Mouse (Mus musculus): ENCODE data around the gene Adam4. TPM values are rescaled to one million over a fixed set of nuclear protein-coding genes. Genes with fewer than 3 reads are reported as not detected.

Adam4 gene
- total and polyA plus RNA-seq, 3 experiments, result 0.30 to 0.35 (median 0.34) TPM

DNA sequence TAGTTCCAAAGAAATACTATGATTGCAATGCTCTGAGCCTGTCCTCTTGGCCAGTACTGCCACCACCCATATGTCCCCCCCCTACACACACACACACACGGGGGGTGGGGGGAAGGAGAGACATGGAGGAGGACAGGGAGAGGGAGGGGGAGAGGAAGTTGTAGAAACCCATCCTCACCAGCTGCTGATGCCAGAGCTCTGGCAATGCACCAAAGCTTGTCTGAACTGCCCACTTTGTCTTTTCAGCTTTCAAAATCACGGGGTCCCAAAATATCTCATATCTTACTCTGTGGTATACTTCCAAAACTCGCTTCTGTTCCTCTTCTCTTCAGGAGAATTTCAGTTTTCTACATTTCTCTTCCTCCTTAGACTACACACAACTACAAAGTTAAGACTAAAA, 8.5 kb downstream of the Adam4 start:
- Histone ChIP-seq H3K9me3 (replicated peaks; ENCODE audit: low read length) (no peaks in the 10 kb centered on the region), H3K4me3 (replicated peaks in 1 of 3; ENCODE audit: low read depth in 2 of 3, low read length in 2 of 3, poor library complexity in 1 of 3) (no peak overlapping the region), H3K4me2 (ENCODE audit: insufficient read depth, low read depth, poor library complexity, severe bottlenecking) (no peak overlapping the region), H3K27me3 (replicated peaks) (no peaks in the 10 kb centered on the region), H3K9ac (ENCODE audit: insufficient read depth, low read depth) (no peak overlapping the region), H3K27ac (ENCODE audit: insufficient read depth, low read depth) (no peak overlapping the region), H3K36me3 (replicated peaks in 1 of 2; ENCODE audit: control insufficient read depth in 1 of 2, insufficient read depth in 1 of 2, low read length in 1 of 2) (peaks cover 0 to 2% of the 10 kb centered on the region in 2 experiments), H3K79me2 (replicated peaks; ENCODE audit: control insufficient read depth, extremely low read depth, insufficient read depth, poor library complexity, severe bottlenecking) (no peaks in the 10 kb centered on the region), H3K4me1 (ENCODE audit: control insufficient read depth in 1 of 2, insufficient read depth in 2 of 2) (no peaks in the 10 kb centered on the region)
- in situ Hi-C loops (cut with MboI; ENCODE audit: low pct_ligation_motif_present, low pct_unique_long_range_greater_than_20kb, low sequenced_read_pairs) (loop anchor here (25.0 kb wide), 1 partner anchor 426 kb away; no protein-coding TSS in a partner anchor), dilution Hi-C loops (cut with MboI; ENCODE audit: extremely low pct_ligation_motif_present, extremely low pct_unique_long_range_greater_than_20kb, low sequenced_read_pairs) (no loop called here)
- no peak for DNase-seq (ENCODE audit: extremely low read depth)
- no peak for TF ChIP-seq POLR2AphosphoS2 (IDR thresholded peaks at IDR 0.05; ENCODE audit: low read depth, low read length)
- TF ChIP-seq HCFC1 (IDR thresholded peaks at IDR 0.05; ENCODE audit: low read depth, low read length), result no peak
- no peak for TF ChIP-seq ZKSCAN1 (IDR thresholded peaks at IDR 0.05; ENCODE audit: borderline replicate concordance, low read depth, low read length)
- TF ChIP-seq BHLHE40 (IDR thresholded peaks at IDR 0.05; ENCODE audit: low read depth, low read length), result no peak
- no peak for TF ChIP-seq SIN3A (IDR thresholded peaks at IDR 0.05; ENCODE audit: low read length)
- TF ChIP-seq KAT2A (IDR thresholded peaks at IDR 0.05; ENCODE audit: insufficient replicate concordance, low read length), result no peak
- no peak for TF ChIP-seq ZMIZ1 (IDR thresholded peaks at IDR 0.05; ENCODE audit: low read depth, low read length)
- no peak for TF ChIP-seq IRF4 (IDR thresholded peaks at IDR 0.05; ENCODE audit: low read depth, low read length)
- TF ChIP-seq MAFK (IDR thresholded peaks at IDR 0.05; ENCODE audit: insufficient replicate concordance, low read length), result no peak
- TF ChIP-seq CTCF (conservative IDR thresholded peaks at IDR 0.05 in 1 of 2, IDR thresholded peaks at IDR 0.05 in 1 of 2; ENCODE audit: low read depth in 2 of 2, low read length in 2 of 2), result no peak
- TF ChIP-seq USF2 (conservative IDR thresholded peaks at IDR 0.05; ENCODE audit: low read depth, low read length), result no peak
- no peak for TF ChIP-seq GABPA (IDR thresholded peaks at IDR 0.05; ENCODE audit: insufficient replicate concordance, low read depth, low read length)
- no peak for TF ChIP-seq E2F4 (IDR thresholded peaks at IDR 0.05; ENCODE audit: insufficient replicate concordance, low read depth, low read length)
- TF ChIP-seq MAX (IDR thresholded peaks at IDR 0.05; ENCODE audit: low read length), result no peak
- TF ChIP-seq ELF1 (IDR thresholded peaks at IDR 0.05; ENCODE audit: low read depth, low read length), result no peak
- TF ChIP-seq TBP (conservative IDR thresholded peaks at IDR 0.05; ENCODE audit: low read depth, low read length), result no peak
- TF ChIP-seq CHD1 (IDR thresholded peaks at IDR 0.05; ENCODE audit: low read depth, low read length), result no peak
- TF ChIP-seq ETS1 (conservative IDR thresholded peaks at IDR 0.05; ENCODE audit: low read depth, low read length), result no peak

DNA sequence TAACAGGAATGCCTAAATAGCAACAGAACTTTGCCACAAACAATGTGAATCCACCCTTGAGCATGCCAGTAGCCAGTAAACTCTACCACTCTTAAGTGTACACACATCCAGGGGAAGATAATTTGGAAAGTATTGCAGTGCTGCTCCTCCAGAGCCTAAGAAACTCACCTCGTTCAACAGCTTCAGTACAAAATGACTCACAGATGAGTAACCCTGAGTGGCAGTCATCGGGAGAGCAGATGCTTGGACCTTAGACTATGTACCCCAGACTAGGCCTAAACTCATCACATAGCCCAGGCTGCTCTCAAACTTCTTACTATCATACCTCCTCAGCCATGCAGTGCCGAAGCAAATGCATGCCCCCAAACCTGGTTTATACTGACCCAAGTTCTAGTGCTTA, 12.8 kb downstream of the Adam4 start:
- no peaks in the 10 kb centered on the region for H3K79me2 ChIP-seq (replicated peaks; ENCODE audit: control insufficient read depth, extremely low read depth, insufficient read depth, poor library complexity, severe bottlenecking)
- no peaks in the 10 kb centered on the region for H3K27me3 ChIP-seq (replicated peaks)
- TF ChIP-seq MAZ (IDR thresholded peaks at IDR 0.05; ENCODE audit: low read depth, low read length) (no peak), CHD1 (IDR thresholded peaks at IDR 0.05; ENCODE audit: low read depth, low read length) (no peak), USF2 (conservative IDR thresholded peaks at IDR 0.05; ENCODE audit: low read depth, low read length) (no peak), RCOR1 (conservative IDR thresholded peaks at IDR 0.05; ENCODE audit: low read depth, low read length) (no peak), ELF1 (IDR thresholded peaks at IDR 0.05; ENCODE audit: low read depth, low read length) (no peak), ZC3H11A (IDR thresholded peaks at IDR 0.05; ENCODE audit: low read depth, low read length) (no peak), MAX (IDR thresholded peaks at IDR 0.05; ENCODE audit: low read length) (no peak), UBTF (IDR thresholded peaks at IDR 0.05; ENCODE audit: low read depth, low read length) (no peak), MXI1 (IDR thresholded peaks at IDR 0.05; ENCODE audit: low read depth, low read length) (no peak), MAFK (IDR thresholded peaks at IDR 0.05; ENCODE audit: insufficient replicate concordance, low read length) (no peak), HCFC1 (IDR thresholded peaks at IDR 0.05; ENCODE audit: low read depth, low read length) (no peak), KAT2A (IDR thresholded peaks at IDR 0.05; ENCODE audit: insufficient replicate concordance, low read length) (no peak), POLR2AphosphoS2 (IDR thresholded peaks at IDR 0.05; ENCODE audit: low read depth, low read length) (no peak), USF1 (IDR thresholded peaks at IDR 0.05; ENCODE audit: low read depth, low read length) (no peak), E2F4 (IDR thresholded peaks at IDR 0.05; ENCODE audit: insufficient replicate concordance, low read depth, low read length) (no peak)
- no peaks in the 10 kb centered on the region for H3K4me1 ChIP-seq (ENCODE audit: control insufficient read depth in 1 of 2, insufficient read depth in 2 of 2)
- H3K4me2 ChIP-seq (ENCODE audit: insufficient read depth, low read depth, poor library complexity, severe bottlenecking), result no peak overlapping the region
- H3K36me3 ChIP-seq (replicated peaks in 1 of 2; ENCODE audit: control insufficient read depth in 1 of 2, insufficient read depth in 1 of 2, low read length in 1 of 2), result peaks cover 0 to 9% of the 10 kb centered on the region in 2 experiments
- no peaks in the 10 kb centered on the region for H3K9me3 ChIP-seq (replicated peaks; ENCODE audit: low read length)
- H3K4me3 ChIP-seq (replicated peaks in 1 of 3; ENCODE audit: low read depth in 2 of 3, low read length in 2 of 3, poor library complexity in 1 of 3), result no peak overlapping the region
- H3K9ac ChIP-seq (ENCODE audit: insufficient read depth, low read depth), result no peak overlapping the region
- no peak overlapping the region for H3K27ac ChIP-seq (ENCODE audit: insufficient read depth, low read depth)
- DNase-seq (ENCODE audit: extremely low read depth), result no peak
- in situ Hi-C loops (cut with MboI; ENCODE audit: low pct_ligation_motif_present, low pct_unique_long_range_greater_than_20kb, low sequenced_read_pairs), result loop anchor here (25.0 kb wide), 1 partner anchor 422 kb away; no protein-coding TSS in a partner anchor
- dilution Hi-C loops (cut with MboI; ENCODE audit: extremely low pct_ligation_motif_present, extremely low pct_unique_long_range_greater_than_20kb, low sequenced_read_pairs), result no loop called here
